ENCODE assay signal across 8 mouse cellular contexts in the genomic region with DNA sequence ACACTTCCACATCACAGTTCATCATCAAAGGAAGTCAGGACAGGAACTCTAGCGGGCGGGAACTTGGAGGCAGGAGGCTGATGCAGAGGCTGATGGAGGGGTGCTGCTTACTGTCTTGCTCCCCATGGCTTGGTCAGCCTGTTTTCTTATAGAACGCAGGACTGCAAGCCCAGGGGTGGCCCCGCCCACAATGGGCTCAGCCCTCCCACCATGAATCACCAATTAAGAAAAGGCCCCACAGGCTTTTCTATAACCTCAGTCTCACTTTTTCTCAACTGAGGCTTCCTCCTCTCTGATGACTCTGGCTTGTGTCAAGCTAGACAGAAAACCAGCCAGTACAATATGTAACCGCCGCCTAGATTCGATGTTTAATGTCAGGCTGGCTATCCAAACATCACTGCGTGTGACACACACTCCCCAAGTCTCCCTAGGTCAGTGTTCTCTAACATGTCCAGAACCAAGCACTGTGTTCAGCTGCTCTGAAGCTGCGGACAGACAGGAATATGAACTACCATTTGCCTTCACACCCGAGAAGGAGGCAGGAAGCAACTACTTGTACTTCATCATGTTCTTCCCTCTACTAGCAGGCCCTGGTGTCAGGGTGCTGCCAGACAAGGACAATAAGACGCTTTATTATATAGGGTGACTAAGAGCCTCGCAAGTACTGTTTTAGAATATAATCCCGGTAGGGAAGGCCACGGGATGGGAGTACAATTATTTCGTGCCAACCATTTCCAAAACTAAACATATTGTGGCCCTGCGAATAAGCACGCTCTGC. TPM values are rescaled to one million over a fixed set of nuclear protein-coding genes. Genes with fewer than 3 reads are reported as not detected.
DNase-seq lines count a peak whose midpoint lies in the region; ATAC-seq and TF ChIP-seq lines count a peak whose summit lies in the region.

No protein-coding gene starts in this region.

- no peaks in the 10 kb centered on the region for H3K27me3 ChIP-seq in heart, embryonic 12.5 days (replicated peaks)
- H3K27me3 ChIP-seq in limb, embryonic 12.5 days: no peaks in the 10 kb centered on the region
- H3K27me3 ChIP-seq in midbrain, embryonic 12.5 days: no peaks in the 10 kb centered on the region

- H3K36me3 ChIP-seq in heart, embryonic 12.5 days: no peaks in the 10 kb centered on the region
- no peaks in the 10 kb centered on the region for H3K36me3 ChIP-seq in limb, embryonic 12.5 days
- no peaks in the 10 kb centered on the region for H3K36me3 ChIP-seq in midbrain, embryonic 12.5 days

- H3K9me3 ChIP-seq in heart, embryonic 12.5 days (replicated peaks): no peaks in the 10 kb centered on the region
- H3K9me3 ChIP-seq in limb, embryonic 12.5 days: no peaks in the 10 kb centered on the region
- H3K9me3 ChIP-seq in midbrain, embryonic 12.5 days: no peaks in the 10 kb centered on the region

- ATAC-seq in heart, embryonic 12.5 days (ENCODE audit: insufficient number of reproducible peaks, low FRiP score): no peak
- ATAC-seq in limb, embryonic 12.5 days (ENCODE audit: insufficient number of reproducible peaks, insufficient read depth, low FRiP score, low TSS enrichment, low read depth): no peak
- ATAC-seq in midbrain, embryonic 12.5 days (ENCODE audit: low FRiP score, low read depth): no peak

- H3K4me1 ChIP-seq in heart, embryonic 12.5 days (replicated peaks): peaks cover 68% of the 10 kb centered on the region
- H3K4me1 ChIP-seq in limb, embryonic 12.5 days (replicated peaks): peaks cover 20% of the 10 kb centered on the region
- H3K4me1 ChIP-seq in midbrain, embryonic 12.5 days: peaks cover 57% of the 10 kb centered on the region

- 6% methylated on average over 17 of the region's 17 CpGs for WGBS in heart, embryonic 12.5 days
- WGBS in limb, embryonic 12.5 days: 22% methylated on average over 17 of the region's 17 CpGs
- 23% methylated on average over 17 of the region's 17 CpGs for WGBS in midbrain, embryonic 12.5 days

- intact Hi-C loops in left cerebral cortex, adult 2 months (cut with DNase I): loop anchor here (2.0 to 5.0 kb wide), 3 partner anchors 44 to 660 kb away; partner anchors contain the start of gene Fam222a

- H3K4me3 ChIP-seq in left cerebral cortex, adult 2 months: peak overlapping the region; percentile 72
- peak overlapping the region; percentile 93 for H3K4me3 ChIP-seq in heart, embryonic 12.5 days
- peak overlapping the region; percentile 97 for H3K4me3 ChIP-seq in limb, embryonic 12.5 days (replicated peaks)
- peak overlapping the region; percentile 98 for H3K4me3 ChIP-seq in midbrain, embryonic 12.5 days

- H3K9ac ChIP-seq in heart, embryonic 12.5 days: peak overlapping the region; percentile 98
- peak overlapping the region; percentile 90 for H3K9ac ChIP-seq in limb, embryonic 12.5 days (replicated peaks)
- H3K9ac ChIP-seq in midbrain, embryonic 12.5 days (replicated peaks): peak overlapping the region; percentile 94

- peak overlapping the region; percentile 90 for H3K27ac ChIP-seq in left cerebral cortex, adult 2 months
- H3K27ac ChIP-seq in heart, embryonic 12.5 days (ENCODE audit: poor library complexity, severe bottlenecking): peak overlapping the region; percentile 98
- peak overlapping the region; percentile 92 for H3K27ac ChIP-seq in limb, embryonic 12.5 days
- peak overlapping the region; percentile 99 for H3K27ac ChIP-seq in midbrain, embryonic 12.5 days (replicated peaks)

- no peak for TF ChIP-seq CTCF in left cerebral cortex, adult 2 months (IDR thresholded peaks at IDR 0.05)

- H3K4me2 ChIP-seq in heart, embryonic 12.5 days: peak overlapping the region; percentile 82
- peak overlapping the region; percentile 85 for H3K4me2 ChIP-seq in limb, embryonic 12.5 days
- peak overlapping the region; percentile 72 for H3K4me2 ChIP-seq in midbrain, embryonic 12.5 days (replicated peaks)

- no peak for DNase-seq in left cerebral cortex, adult 2 months (ENCODE audit: extremely low spot score in 1 of 2, low spot score in 2 of 2)
- no peak for DNase-seq in left cerebral cortex, adult 9 months (ENCODE audit: low spot score in 2 of 2)
- DNase-seq in brain, adult 2 months (ENCODE audit: low read depth, low spot score): peak; percentile 36
- DNase-seq in thymus, postnatal 14 days: peak; percentile 37
- DNase-seq in ovary, adult 18-20 months (ENCODE audit: low spot score): no peak

RNA-seq across cellular contexts. Expression of gene Coro1c, which starts 1.4 kb away (rescaled TPM):
- 10 to 100 TPM; 77.9 to 84.3 TPM for total RNA-seq in left cerebral cortex, adult 2 months (2021)
- 137 and 141 TPM in 2 replicates for polyA plus RNA-seq in heart, embryonic 12.5 days (2016; fragmentation: Nextera tagmentation; extraction: Ambion mirVana)
- 91.1 and 99.4 TPM in 2 replicates for polyA plus RNA-seq in limb, embryonic 12.5 days (2016; fragmentation: Nextera tagmentation; extraction: Ambion mirVana)
- 227 and 244 TPM in 2 replicates for polyA plus RNA-seq in midbrain, embryonic 12.5 days (2016; fragmentation: Nextera tagmentation; extraction: Ambion mirVana)

Comparison
In these comparisons a context has a peak if more than half of its experiments do, and no peak if none do; other contexts are left out.
1. DNase-seq: peak in brain, adult 2 months (single experiment) and thymus, postnatal 14 days (single experiment); none in left cerebral cortex, adult 2 months (0 of 2), left cerebral cortex, adult 9 months (0 of 2) and ovary, adult 18-20 months (single experiment).
2. Peak in every context shown above with its lines, with median percentiles within 50 percentile points of each other: H3K27ac ChIP-seq, H3K4me3 ChIP-seq, H3K4me2 ChIP-seq and H3K9ac ChIP-seq.